Mouse (Mus musculus): ENCODE results near the gene Rufy4. TPM values are rescaled to one million over a fixed set of nuclear protein-coding genes. Genes with fewer than 3 reads are reported as not detected.

Gene Rufy4
- polyA plus RNA-seq, 1 experiment from 2014 or later = 0.20 TPM

GRCm38 (mm10) chr1:74196621-74197419 is 71.5 kb downstream of the Rufy4 start:
- Histone ChIP-seq H3K9me3 (ENCODE audit: low read length) (no peaks in the 10 kb centered on the region), H3K4me3 (ENCODE audit: low read depth, low read length) (no peak overlapping the region), H3K4me2 (ENCODE audit: low read depth, low read length) (peak overlapping the region; percentile 54), H3K9ac (replicated peaks) (no peak overlapping the region), H3K4me1 (ENCODE audit: insufficient read depth) (peaks cover 4% of the 10 kb centered on the region), H3K27me3 (ENCODE audit: insufficient read depth, low read length) (no peaks in the 10 kb centered on the region), H3K36me3 (replicated peaks; ENCODE audit: insufficient read depth, low read length) (no peaks in the 10 kb centered on the region), H3K27ac (ENCODE audit: low read depth) (peak overlapping the region; percentile 77)
- no peak for TF ChIP-seq CTCF (IDR thresholded peaks at IDR 0.05; ENCODE audit: low read depth)
- TF ChIP-seq EP300 (IDR thresholded peaks at IDR 0.05; ENCODE audit: low read depth) = no peak
- peak; percentile 41 for DNase-seq
- peak; percentile 88 for ATAC-seq
- WGBS (ENCODE audit: insufficient replicate concordance) = 64% methylated on average over 17 of the region's 17 CpGs

Other genes with a start within 250 kb of the Rufy4 start
- gene Tns1, start 1.1 kb upstream of the Rufy4 start, polyA plus RNA-seq (2015; fragmentation: Nextera tagmentation; extraction: Ambion mirVana) = 12.1 and 12.8 TPM in 2 replicates
- gene Cxcr2, start 28.4 kb downstream of the Rufy4 start, polyA plus RNA-seq (2015; fragmentation: Nextera tagmentation; extraction: Ambion mirVana) = 2.5 and 3.2 TPM in 2 replicates
- gene Cxcr1, start 69.1 kb downstream of the Rufy4 start, polyA plus RNA-seq (2015; fragmentation: Nextera tagmentation; extraction: Ambion mirVana) = not detected in 2 replicates
- gene Arpc2, start 110.5 kb downstream of the Rufy4 start, polyA plus RNA-seq (2015; fragmentation: Nextera tagmentation; extraction: Ambion mirVana) = 238 and 254 TPM in 2 replicates
- 0.20 and 0.22 TPM in 2 replicates for gene Gpbar1, start 153.0 kb downstream of the Rufy4 start, polyA plus RNA-seq (2015; fragmentation: Nextera tagmentation; extraction: Ambion mirVana)
- 105 and 109 TPM in 2 replicates for gene Aamp, start 159.2 kb downstream of the Rufy4 start, polyA plus RNA-seq (2015; fragmentation: Nextera tagmentation; extraction: Ambion mirVana)
- 46.7 and 50.0 TPM in 2 replicates for gene Pnkd, start 159.4 kb downstream of the Rufy4 start, polyA plus RNA-seq (2015; fragmentation: Nextera tagmentation; extraction: Ambion mirVana)
- 18.5 and 18.7 TPM in 2 replicates for gene Tmbim1, start 180.1 kb downstream of the Rufy4 start, polyA plus RNA-seq (2015; fragmentation: Nextera tagmentation; extraction: Ambion mirVana)
- gene Catip, start 236.6 kb downstream of the Rufy4 start, polyA plus RNA-seq (2015; fragmentation: Nextera tagmentation; extraction: Ambion mirVana) = 0.11 TPM in 1 of 2 replicates, not detected in the other
- 12.8 and 15.1 TPM in 2 replicates for gene Slc11a1, start 249.7 kb downstream of the Rufy4 start, polyA plus RNA-seq (2015; fragmentation: Nextera tagmentation; extraction: Ambion mirVana)

Measured in liver, postnatal 0 days (tissue).